Mouse (Mus musculus): Measurements from ENCODE around the gene Bcl7c. TPM values are rescaled to one million over a fixed set of nuclear protein-coding genes. Genes with fewer than 3 reads are reported as not detected.
"Not testable (repeated sequence)": the region's sequence is repeated elsewhere in the genome, so short reads cannot be mapped to it uniquely, and the experiment has no call there.

Bcl7c gene
- polyA plus RNA-seq, 1 experiment from 2014 or later: 112 TPM

DNA sequence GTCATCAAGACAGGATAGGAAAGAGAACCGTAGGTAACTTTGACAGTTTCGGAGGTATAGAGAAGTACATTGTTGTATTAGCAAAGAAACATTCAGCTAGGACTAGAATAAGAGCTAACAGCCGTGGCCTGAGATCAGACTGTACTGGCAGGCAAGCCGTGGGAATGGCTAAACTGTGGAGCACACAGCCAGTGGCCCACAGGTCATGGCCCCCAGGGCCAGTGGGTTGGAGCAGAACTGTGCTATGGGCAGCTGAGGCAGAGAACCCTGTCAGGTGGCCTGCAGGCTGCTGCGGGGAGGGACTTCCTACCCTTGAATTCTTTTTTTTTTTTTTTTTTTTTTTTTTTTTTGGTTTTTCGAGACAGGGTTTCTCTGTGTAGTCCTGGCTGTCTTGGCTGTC is 59.5 kb downstream of the Bcl7c start:
- DNase-seq (ENCODE audit: low spot score): no peak

DNA sequence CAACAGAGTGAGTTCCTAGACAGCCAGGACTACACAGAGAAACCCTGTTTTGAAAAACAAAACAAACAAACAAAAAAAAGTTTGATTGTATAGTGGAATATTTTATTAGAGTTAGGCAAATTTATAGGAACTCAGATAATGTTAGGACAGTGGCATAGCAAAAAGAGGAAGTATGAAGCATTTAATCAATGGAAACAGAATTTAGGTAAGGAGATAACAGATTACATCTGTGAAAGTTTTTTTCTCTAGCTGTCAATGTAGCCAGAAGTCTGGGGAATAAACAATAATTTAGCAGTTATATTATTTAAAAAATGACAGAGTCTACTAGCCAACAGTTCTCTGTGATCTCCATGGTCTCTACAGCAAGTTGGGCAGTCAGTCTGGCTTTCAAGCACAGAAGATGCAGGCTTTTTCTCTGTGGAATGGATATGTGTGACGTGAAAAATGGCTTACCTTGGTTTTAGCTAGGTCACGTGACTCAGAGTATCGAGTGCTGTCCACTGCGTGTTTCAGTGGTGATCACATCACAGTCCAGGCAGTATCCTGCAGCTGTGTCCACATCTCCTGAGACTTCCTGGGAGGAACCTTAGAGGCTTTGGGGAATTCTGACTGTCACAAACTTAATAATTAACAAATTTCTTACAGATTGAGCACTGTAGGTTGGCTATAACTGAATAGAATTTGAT is 60.1 kb downstream of the Bcl7c start:
- DNase-seq (ENCODE audit: low spot score): no peak

DNA sequence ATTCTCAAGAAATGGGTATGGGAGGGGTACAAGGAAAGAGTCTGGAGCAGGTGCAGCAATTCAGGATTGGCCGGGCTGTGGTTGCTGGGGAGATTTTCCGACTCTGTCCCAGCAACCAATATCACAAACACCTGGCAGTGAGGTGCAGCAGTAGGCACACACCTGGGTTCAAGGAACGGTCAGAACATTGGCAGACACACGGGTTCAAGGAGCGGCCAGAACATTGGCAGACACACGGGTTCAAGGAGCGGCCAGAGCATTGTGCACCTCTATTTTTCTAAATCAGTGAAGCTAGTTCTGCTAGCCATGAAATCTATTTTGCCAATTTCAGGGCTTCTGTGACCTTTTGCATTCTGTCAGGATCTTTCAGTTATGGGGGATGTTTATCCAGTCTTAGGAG is 61.2 kb downstream of the Bcl7c start:
- DNase-seq (ENCODE audit: low spot score): not testable (repeated sequence)

DNA sequence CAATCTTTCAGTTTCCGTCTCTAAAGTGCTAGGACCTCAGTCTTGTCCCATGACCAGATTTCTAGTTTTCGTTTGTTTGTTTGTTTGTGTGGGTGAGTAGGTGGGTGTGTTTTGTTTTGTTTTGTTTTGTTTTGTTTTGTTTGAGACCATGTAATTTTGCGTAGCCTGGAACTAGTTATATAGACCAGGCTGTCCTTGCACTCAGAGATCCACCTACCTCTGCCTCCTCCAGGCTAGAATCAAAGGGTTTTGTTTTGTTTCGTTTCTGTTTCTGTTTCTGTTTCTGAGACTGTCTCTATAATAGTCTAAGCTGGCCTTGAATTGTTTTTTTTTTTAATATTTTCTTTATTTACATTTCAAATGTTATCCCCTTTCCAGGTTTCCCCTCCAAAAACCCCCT is 62.4 kb downstream of the Bcl7c start:
- no peak for DNase-seq (ENCODE audit: low spot score)

DNA sequence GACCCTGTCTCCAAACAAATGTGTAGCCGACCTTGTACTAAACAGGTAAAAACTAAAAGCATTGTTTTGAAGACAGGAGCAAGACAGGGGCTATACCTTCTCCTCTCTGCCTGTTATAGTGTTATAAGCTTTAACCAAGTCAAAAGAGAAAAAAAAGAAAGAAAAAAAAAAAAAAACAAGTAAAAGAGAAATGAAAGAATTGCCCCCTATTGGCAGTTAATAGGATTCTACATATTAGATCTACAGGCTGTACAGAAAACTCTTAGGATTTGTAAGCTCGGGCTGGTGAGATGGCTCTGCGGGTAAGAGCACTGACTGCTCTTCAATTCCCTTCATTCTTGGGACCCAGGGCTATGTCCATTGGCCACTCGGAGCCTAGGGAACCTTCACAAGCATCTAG is 66.5 kb downstream of the Bcl7c start:
- DNase-seq (ENCODE audit: low spot score): no peak

DNA sequence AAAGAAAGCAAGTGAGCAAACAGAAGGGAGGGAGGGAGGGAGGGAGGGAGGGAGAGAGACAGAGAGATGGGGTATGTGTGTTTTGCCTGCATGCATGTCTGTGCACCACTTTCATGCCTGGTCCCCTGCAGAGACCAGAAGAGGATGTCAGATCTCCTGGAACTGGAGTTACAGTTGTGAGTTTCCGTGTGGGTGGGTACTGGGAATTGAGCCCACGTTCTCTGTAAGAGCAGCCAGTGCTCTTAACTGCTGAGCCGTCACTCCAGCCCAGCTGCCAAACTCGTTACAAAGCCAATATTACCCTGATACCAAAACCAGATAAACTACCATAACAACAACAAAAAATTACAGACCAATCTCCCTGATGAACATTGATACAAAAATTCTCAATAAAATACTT is 67.5 kb downstream of the Bcl7c start:
- no peak for DNase-seq (ENCODE audit: low spot score)

DNA sequence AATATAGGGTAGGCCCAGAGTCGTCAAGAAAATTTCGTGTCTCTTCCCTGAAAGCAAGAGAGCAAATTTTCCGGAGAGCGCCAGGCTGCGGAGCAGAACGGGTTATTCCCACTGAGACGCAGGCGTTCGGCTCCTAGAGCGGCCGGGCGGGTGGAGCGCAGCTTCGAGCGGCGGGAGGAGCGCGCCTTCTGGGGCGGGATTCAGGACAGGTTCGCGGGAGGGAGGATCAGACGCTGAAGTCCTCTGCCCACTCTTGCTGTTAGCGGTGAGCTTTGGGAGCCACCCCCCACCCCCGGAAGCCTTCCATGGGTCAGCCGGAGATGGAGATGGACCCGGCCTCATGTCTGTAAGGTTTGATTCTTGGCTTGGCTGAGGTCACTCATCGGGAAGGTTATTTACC is 71.8 kb downstream of the Bcl7c start:
- DNase-seq (ENCODE audit: low spot score): no peak

DNA sequence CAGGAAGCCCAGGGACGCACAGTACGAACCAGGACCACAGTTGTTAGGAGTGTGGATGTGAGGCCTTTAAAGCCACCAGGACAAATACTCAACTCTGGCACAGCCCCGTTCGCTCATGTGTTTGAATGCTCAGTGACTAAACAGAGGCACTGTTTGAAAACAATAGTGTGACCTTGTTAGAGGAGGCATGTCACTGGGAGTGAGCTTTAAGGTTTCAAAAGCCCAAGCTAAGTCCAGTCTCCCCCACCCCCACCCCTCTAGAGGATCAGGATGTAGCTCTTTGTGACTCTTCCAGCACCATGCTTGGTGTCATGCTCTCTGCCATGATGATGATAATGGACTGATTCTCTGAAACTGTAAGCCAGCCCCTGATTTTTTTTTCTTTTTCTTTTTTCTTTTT is 77.3 kb downstream of the Bcl7c start:
- DNase-seq (ENCODE audit: low spot score): no peak

DNA sequence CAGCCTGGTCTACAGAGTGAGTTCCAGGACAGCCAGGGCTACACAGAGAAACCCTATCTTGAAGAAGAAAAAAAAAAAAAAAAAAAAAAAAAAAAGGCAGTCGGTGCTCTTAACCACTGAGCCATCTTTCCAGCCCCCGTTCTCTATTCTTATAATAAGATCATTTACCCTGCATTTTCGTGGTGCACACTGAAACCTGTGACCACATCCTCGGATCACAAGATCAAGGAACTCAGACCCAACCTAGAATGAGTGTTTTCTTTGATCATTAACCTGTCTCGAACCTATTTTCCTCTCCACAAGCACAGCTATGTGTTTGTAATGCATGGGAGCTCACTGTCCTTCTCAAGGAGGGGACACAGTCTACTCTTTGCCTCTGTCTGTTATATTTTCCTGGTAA is 80.1 kb downstream of the Bcl7c start:
- DNase-seq (ENCODE audit: low spot score): peak; percentile 71

DNA sequence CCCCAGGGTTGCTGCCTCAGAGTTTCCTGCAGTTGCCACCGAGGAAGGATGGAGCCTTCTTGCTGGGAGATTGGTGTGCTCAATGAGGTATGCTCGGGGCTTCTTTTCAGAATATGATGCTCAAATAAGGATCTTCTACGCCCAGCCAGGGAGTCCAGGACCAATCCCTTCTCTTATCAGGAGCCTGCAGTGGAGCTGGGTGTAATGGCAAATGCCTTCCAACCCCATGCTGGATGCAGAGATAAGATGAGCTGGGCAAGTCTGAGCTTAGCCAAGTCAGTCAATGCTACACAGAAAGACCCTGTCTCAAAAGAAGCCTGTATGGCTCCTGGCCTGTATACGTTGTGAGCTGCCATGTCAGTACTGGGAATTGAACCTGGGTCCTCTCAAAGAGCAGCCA is 82.3 kb downstream of the Bcl7c start:
- no peak for DNase-seq (ENCODE audit: low spot score)

DNA sequence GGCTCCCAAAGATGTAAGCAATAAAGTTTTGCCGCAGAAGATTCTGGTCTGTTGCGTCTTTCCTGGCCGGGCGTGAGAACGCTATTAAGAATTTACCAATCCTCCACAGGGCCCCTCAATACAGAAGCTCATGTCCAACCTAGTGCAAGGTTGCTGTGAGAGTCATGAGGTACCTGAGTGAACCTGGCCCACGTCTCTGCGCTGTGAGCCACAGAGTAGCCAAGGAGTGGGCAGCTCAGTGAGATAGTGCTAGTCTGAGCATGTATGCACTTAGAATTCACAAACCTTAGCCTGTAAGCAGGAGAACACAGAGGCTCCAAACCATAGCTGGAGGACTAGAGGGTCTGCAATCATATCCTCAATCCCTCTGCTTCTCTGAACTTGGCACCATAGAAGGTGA is 82.7 kb downstream of the Bcl7c start:
- DNase-seq (ENCODE audit: low spot score): no peak

DNA sequence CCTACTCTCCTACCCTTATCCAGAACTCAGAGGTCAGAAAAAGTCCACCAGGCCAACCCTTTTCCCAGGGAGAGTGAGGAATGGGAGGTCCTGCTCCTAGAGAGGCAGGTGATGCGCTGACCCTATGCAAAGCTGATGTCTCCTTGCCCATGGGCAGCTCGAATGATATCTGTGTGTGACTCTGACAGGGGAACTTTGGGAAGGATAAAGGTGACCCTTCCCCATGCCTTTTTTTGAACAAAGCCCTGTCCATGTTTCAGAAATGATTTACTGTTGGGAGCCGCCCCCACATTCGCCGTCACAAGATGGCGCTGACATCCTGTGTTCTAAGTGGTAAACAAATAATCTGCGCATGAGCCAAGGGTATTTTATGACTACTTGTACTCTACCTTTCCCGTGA is 90.3 kb downstream of the Bcl7c start:
- not testable (repeated sequence) for DNase-seq (ENCODE audit: low spot score)

DNA sequence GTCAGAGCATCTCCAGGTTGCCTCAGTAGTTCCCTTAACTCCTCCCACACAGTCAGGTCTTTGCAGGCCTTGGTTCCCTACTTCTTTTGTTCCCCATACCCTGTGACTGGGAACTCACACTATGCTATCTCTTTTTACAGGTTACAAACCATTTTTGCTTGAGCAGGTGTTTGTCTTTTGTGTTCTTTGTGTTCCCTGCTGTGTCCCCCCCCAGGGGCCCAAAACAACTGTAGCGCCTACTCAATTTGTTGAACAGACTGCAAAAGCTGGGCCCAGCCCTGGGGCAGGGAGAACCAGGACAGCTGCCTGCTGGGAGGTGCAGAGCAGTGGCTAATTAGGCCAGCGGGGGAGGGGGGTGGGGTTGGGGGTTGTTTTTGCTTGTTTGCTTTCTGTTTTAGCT is 90.8 kb downstream of the Bcl7c start:
- DNase-seq (ENCODE audit: low spot score): peak; percentile 69

DNA sequence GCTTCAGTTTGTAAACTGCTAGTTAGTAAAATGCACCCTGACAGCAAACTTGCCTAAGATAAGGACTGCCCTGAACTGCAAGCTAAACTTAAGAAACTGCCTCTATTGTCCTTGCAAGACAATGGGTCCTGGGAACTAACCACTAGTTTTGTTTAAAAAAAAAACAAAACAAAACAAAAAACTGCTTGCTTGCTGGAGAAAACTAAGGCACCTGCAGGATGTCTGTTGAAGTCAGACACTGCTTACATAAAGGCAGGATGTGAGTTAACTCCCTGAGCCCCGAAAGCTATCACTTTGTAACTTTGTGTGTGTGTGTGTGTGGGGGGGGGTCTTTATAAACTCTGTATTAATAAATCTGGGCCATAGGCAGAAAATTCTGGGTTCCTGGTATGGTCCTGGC is 91.9 kb downstream of the Bcl7c start:
- DNase-seq (ENCODE audit: low spot score): peak; percentile 76

DNA sequence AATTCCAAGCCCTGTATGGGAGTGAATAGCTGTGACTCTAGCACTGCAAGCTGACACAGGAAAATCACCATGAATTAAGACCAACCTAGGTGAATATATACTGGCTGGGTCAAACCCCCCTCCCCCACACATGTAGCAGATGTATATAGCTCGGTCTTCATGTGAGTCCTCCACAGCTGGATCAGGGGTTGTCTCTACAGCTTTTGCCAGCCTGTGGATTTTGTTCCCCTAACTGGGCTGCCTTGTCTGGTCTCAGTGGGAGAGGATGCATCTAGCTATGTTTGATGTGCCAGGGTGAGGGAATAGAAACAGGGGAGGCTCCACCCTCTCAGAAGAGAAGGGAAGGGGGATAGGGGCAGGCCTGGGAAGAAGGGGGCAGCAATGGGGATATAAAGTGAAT is 92.4 kb downstream of the Bcl7c start:
- DNase-seq (ENCODE audit: low spot score): peak; percentile 48

DNA sequence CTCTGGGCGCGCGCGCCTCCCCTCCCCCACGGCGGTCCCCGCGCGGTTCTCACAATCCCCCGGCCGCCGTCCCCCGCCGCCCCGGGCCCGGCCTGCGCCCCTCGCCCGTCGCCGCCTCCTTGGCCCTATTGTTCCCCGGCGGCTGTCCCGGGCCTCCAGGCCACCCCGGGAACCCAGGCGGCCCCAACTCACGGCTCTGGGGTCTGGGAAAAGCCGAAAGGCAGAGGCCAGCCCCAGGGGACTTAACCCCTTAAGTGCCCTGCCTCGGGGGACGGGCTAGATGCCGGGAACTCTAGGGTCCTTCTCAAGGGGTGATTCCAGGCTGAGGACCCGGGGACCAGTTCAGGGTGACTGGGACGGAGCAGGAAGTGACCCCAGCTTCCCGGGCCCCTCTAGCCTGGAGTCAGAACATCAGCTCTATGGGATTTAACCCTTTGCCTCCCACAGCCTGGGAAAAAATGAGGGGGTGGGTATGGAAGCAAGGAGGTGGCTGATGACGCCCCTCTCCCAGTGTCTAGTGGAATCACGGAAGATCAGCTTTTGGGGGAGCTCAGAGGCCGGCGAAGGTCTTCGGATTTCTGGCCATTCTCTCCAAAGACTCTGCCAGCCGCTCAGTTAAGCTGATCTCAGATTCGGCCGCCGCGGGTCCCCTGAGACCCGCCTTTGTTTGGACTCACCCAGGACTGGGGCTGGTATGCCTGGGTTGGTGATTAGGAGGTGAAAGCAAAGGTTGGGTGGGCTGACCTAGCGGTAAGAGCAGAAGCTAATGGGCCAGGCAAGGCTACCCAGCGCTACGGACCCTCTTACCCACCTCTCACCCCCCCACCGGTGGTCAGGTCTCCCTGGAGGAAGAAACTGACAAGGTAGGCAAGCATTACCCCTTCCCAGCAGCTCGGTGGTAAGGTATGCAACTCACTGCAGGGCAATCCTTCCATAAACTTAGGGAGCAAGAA is 93.6 kb downstream of the Bcl7c start, which contains the start of gene Zfp629:
Gene Zfp629 (minus strand): TSS at position 907 of the 953 bp plus-strand sequence.
- peak; percentile 60 for DNase-seq (ENCODE audit: low spot score)

DNA sequence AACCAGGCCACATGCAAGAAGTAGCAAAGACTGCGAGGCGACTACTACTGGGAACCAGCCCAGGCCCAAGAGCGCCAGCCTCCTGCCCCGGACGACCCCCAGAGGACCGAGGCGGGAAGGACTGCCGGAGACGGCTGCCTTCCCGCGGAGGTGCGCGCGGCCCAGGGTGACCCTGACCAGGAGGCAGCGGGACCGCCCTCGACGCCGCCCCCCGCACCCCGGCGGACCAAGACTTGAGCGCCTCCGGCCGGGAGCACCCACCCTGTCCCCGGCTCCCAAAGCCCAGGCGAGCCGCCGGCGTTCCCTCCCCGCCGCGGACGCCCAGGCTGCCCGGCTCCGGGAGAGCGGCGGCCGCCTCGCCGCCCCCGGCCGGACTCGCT is 94.2 kb downstream of the Bcl7c start:
- no peak for DNase-seq (ENCODE audit: low spot score)

DNA sequence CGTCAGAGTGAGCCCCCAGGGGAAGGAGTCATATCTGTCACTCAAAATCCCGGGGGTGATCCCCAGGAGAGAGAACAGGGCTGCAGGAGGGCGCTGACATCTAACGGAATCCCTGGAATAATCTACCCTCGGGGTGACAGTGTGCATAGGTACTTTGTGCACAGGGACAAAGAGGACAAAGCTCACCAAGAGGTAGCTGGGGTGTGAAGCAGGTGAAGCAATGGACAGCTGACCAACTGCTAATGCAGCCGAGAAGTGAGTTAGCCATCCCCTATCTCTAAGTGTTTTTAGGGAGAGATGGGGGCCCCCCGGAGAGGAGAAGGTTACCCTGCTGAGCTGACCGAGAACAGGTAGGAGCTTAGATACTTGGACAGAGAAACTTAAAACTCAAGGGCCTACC is 94.6 kb downstream of the Bcl7c start:
- no peak for DNase-seq (ENCODE audit: low spot score)

DNA sequence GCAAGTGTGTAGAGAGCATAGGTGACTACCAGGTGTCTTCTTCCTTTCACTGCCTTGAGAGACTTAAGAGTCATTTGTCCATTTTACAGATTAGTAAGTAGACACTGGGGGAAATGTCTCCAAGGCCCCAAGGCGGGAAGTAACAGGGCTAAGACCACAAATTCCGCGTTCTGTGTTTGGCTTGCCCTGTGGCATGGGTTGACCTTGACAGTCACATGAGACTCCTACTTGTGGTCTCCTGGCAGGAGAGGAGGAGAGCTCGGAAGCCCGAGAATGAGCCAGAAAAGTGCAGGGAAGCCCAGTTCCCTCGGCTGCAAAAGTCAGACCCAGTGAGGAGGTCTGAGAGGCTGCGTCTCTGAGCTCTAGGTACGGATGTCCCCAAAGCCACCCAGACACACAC is 95.2 kb downstream of the Bcl7c start:
- no peak for DNase-seq (ENCODE audit: low spot score)

DNA sequence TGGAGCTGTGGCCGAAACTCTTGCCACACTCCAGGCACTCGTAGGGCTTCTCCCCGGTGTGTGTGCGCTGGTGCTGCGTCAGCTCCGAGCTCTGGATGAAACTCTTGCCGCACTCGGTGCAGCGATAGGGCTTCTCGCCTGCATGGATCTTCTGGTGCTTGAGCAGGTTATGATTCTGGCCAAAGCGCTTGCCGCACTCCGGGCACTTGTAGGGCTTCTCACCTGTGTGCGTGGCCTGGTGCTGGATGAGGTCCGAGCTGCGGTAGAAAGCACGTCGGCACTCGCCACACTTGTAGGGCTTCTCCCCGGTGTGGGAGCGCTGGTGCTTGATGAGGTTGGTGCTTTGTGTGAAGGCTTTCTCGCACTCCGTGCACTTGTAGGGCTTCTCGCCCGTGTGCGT is 97.2 kb downstream of the Bcl7c start:
- DNase-seq (ENCODE audit: low spot score): no peak

Data from thymus, postnatal 0 days (tissue).